Comparison of ENCODE assay signal across 9 mouse cellular contexts in genomic region chr9:20943396-20943795, GRCm38 (mm10). TPM values are rescaled to one million over a fixed set of nuclear protein-coding genes. Genes with fewer than 3 reads are reported as not detected.
DNase-seq lines count a peak whose midpoint lies in the region; ATAC-seq and TF ChIP-seq lines count a peak whose summit lies in the region.
"Had no signal": no experiment of that assay in that cellular context is flagged by ENCODE, and none has a peak within 500 bp of the region (broad histone marks: within the 10 kb centered on the region; RNA-seq: fewer than 3 reads in every experiment).

No protein-coding gene starts in this region.

- H3K9ac ChIP-seq in hindbrain, embryonic 13.5 days = 0 out of 2 replicates have a peak overlapping the region, but pooled peaks have one; percentile 43
- no peak overlapping the region for H3K9ac ChIP-seq in heart, embryonic 15.5 days

- H3K4me1 ChIP-seq in hindbrain, embryonic 13.5 days (replicated peaks) = peaks cover 21% of the 10 kb centered on the region; the same call in 1 of the 2 replicates
- peaks cover 25% of the 10 kb centered on the region for H3K4me1 ChIP-seq in hindbrain, embryonic 10.5 days (replicated peaks)
- H3K4me1 ChIP-seq in heart, embryonic 15.5 days (replicated peaks) = peaks cover 12% of the 10 kb centered on the region; the same call in 1 of the 2 replicates

- POLR2A ChIA-PET in Patski (lab: Charles Lee) = interaction anchor here (1.0 to 1.4 kb wide), 3 partner anchors 9 to 60 kb away, joined by 3 to 5 read pairs (median 3); no protein-coding TSS in a partner anchor

- ATAC-seq in hindbrain, embryonic 13.5 days (ENCODE audit: low FRiP score) = no peak
- peak; percentile 79 for ATAC-seq in Patski
- no peak for ATAC-seq in heart, embryonic 15.5 days (replicated peaks; ENCODE audit: insufficient number of reproducible peaks, insufficient read depth, low FRiP score, low read depth)

- CTCF ChIA-PET in Patski (lab: Charles Lee) = interaction anchor here (0.8 to 4.0 kb wide), 11 partner anchors 8 to 86 kb away, joined by 3 to 29 read pairs (median 5); partner anchors contain the start of genes Eif3g and Icam4

- 96% methylated on average over 7 of the region's 7 CpGs for WGBS in hindbrain, embryonic 13.5 days
- WGBS in hindbrain, embryonic 10.5 days = 94% methylated on average over 7 of the region's 7 CpGs
- 85% methylated on average over 7 of the region's 7 CpGs for WGBS in heart, embryonic 15.5 days

- H3K9me3 ChIP-seq in hindbrain, embryonic 13.5 days = no peaks in the 10 kb centered on the region
- H3K9me3 ChIP-seq in hindbrain, embryonic 10.5 days = no peaks in the 10 kb centered on the region
- no peaks in the 10 kb centered on the region for H3K9me3 ChIP-seq in heart, embryonic 15.5 days (replicated peaks)

- TF ChIP-seq CTCF in Patski (IDR thresholded peaks at IDR 0.05) = no peak

- no peak for DNase-seq in hindbrain, embryonic 10.5 days (ENCODE audit: low spot score)
- DNase-seq in 3T3-L1 (ENCODE audit: low read depth, low spot score) (peak; percentile 82), Patski (ENCODE audit: low read depth, low spot score) (no peak)
- no peak for DNase-seq in testis, postnatal 10 days (ENCODE audit: low spot score)
- no peak for DNase-seq in embryo, embryonic 10 days (ENCODE audit: low spot score)
- DNase-seq in layer of hippocampus, adult 18-20 months (ENCODE audit: low spot score in 2 of 2) = no peak
- DNase-seq: thymus, postnatal 4 days had no signal

- in situ Hi-C loops in Patski (cut with MboI; ENCODE audit: low pct_unique_long_range_greater_than_20kb) = no loop called here

- H3K4me3 ChIP-seq in hindbrain, embryonic 13.5 days = no peak overlapping the region
- H3K4me3 ChIP-seq in hindbrain, embryonic 10.5 days = no peak overlapping the region
- no peak overlapping the region for H3K4me3 ChIP-seq in heart, embryonic 15.5 days

- H3K36me3 ChIP-seq in hindbrain, embryonic 13.5 days = peaks cover 37% of the 10 kb centered on the region
- peaks cover 97% of the 10 kb centered on the region for H3K36me3 ChIP-seq in hindbrain, embryonic 10.5 days
- H3K36me3 ChIP-seq in heart, embryonic 15.5 days = peaks cover 32% of the 10 kb centered on the region

- no peak overlapping the region for H3K4me2 ChIP-seq in hindbrain, embryonic 13.5 days
- no peak overlapping the region for H3K4me2 ChIP-seq in heart, embryonic 15.5 days

- H3K27me3 ChIP-seq in hindbrain, embryonic 13.5 days = no peaks in the 10 kb centered on the region
- H3K27me3 ChIP-seq in hindbrain, embryonic 10.5 days (ENCODE audit: insufficient read depth, poor library complexity, severe bottlenecking) = no peaks in the 10 kb centered on the region
- no peaks in the 10 kb centered on the region for H3K27me3 ChIP-seq in Patski
- no peaks in the 10 kb centered on the region for H3K27me3 ChIP-seq in heart, embryonic 15.5 days

- H3K27ac ChIP-seq in hindbrain, embryonic 13.5 days = no peak overlapping the region
- H3K27ac ChIP-seq in hindbrain, embryonic 10.5 days = no peak overlapping the region
- H3K27ac ChIP-seq in heart, embryonic 15.5 days = 0 out of 2 replicates have a peak overlapping the region, but pooled peaks have one; percentile 3

RNA-seq across cellular contexts. Expression of gene Dnmt1, which starts 16.3 kb away (rescaled TPM):
- 65.1 and 65.8 TPM in 2 replicates for polyA plus RNA-seq in hindbrain, embryonic 13.5 days (2015; fragmentation: Nextera tagmentation; extraction: Ambion mirVana)
- 104 and 150 TPM in 2 replicates for polyA plus RNA-seq in hindbrain, embryonic 10.5 days (2016; fragmentation: Nextera tagmentation; extraction: Ambion mirVana)
- polyA plus RNA-seq in Patski (2021) = 54.3 TPM
- 41.7 and 61.2 TPM in 2 replicates for polyA plus RNA-seq in heart, embryonic 15.5 days (2015; fragmentation: Nextera tagmentation; extraction: Ambion mirVana)
- total RNA-seq in layer of hippocampus, adult 18-20 months (2021) = 10 to 100 TPM; 32.1 to 34.7 TPM

RNA-seq across cellular contexts. Expression of gene S1pr2, which starts 33.2 kb away (rescaled TPM):
- polyA plus RNA-seq in hindbrain, embryonic 13.5 days (2015; fragmentation: Nextera tagmentation; extraction: Ambion mirVana) = 11.0 and 14.3 TPM in 2 replicates
- polyA plus RNA-seq in hindbrain, embryonic 10.5 days (2016; fragmentation: Nextera tagmentation; extraction: Ambion mirVana) = 24.2 and 25.2 TPM in 2 replicates
- 10.9 TPM for polyA plus RNA-seq in Patski (2021)
- 16.9 and 26.6 TPM in 2 replicates for polyA plus RNA-seq in heart, embryonic 15.5 days (2015; fragmentation: Nextera tagmentation; extraction: Ambion mirVana)
- 1 to 10 TPM; 1.6 to 2.1 TPM for total RNA-seq in layer of hippocampus, adult 18-20 months (2021)

RNA-seq across cellular contexts. Expression of gene Eif3g, which starts 45.0 kb away (rescaled TPM):
- polyA plus RNA-seq in hindbrain, embryonic 13.5 days (2015; fragmentation: Nextera tagmentation; extraction: Ambion mirVana) = 252 and 265 TPM in 2 replicates
- 406 and 412 TPM in 2 replicates for polyA plus RNA-seq in hindbrain, embryonic 10.5 days (2016; fragmentation: Nextera tagmentation; extraction: Ambion mirVana)
- polyA plus RNA-seq in Patski (2021) = 172 TPM
- polyA plus RNA-seq in heart, embryonic 15.5 days (2015; fragmentation: Nextera tagmentation; extraction: Ambion mirVana) = 183 and 207 TPM in 2 replicates
- 100 to 1,000 TPM; 124 to 132 TPM for total RNA-seq in layer of hippocampus, adult 18-20 months (2021)

RNA-seq across cellular contexts. Expression of gene Ppan, which starts 55.4 kb away (rescaled TPM):
- 46.9 and 50.3 TPM in 2 replicates for polyA plus RNA-seq in hindbrain, embryonic 13.5 days (2015; fragmentation: Nextera tagmentation; extraction: Ambion mirVana)
- polyA plus RNA-seq in hindbrain, embryonic 10.5 days (2016; fragmentation: Nextera tagmentation; extraction: Ambion mirVana) = 80.1 and 87.3 TPM in 2 replicates
- 42.2 TPM for polyA plus RNA-seq in Patski (2021)
- polyA plus RNA-seq in heart, embryonic 15.5 days (2015; fragmentation: Nextera tagmentation; extraction: Ambion mirVana) = 31.1 and 40.4 TPM in 2 replicates
- total RNA-seq in layer of hippocampus, adult 18-20 months (2021) = 10 to 100 TPM; 24.1 to 25.3 TPM

RNA-seq across cellular contexts. Expression of gene Mrpl4, which starts 59.1 kb away (rescaled TPM):
- 98.2 and 104 TPM in 2 replicates for polyA plus RNA-seq in hindbrain, embryonic 13.5 days (2015; fragmentation: Nextera tagmentation; extraction: Ambion mirVana)
- polyA plus RNA-seq in hindbrain, embryonic 10.5 days (2016; fragmentation: Nextera tagmentation; extraction: Ambion mirVana) = 136 and 150 TPM in 2 replicates
- 89.1 TPM for polyA plus RNA-seq in Patski (2021)
- 136 and 147 TPM in 2 replicates for polyA plus RNA-seq in heart, embryonic 15.5 days (2015; fragmentation: Nextera tagmentation; extraction: Ambion mirVana)
- total RNA-seq in layer of hippocampus, adult 18-20 months (2021) = 10 to 100 TPM; 61.0 to 61.9 TPM
